Mouse (Mus musculus) CH12.LX (cell line): ENCODE data around the gene Tmem268.

ENCODE experiments used
- CHD2 ChIP-seq: IDR thresholded peaks from 2 replicates; pipeline ENCODE4 v1.6.1; 2011; ENCODE audit warnings: low read length, improper control_type of control experiment
- CTCF ChIP-seq, 2 experiments: IDR thresholded peaks in 1 of 2; conservative IDR thresholded peaks in 1 of 2; 2 replicates each; pipeline ENCODE4 v1.5.1; 2011 to 2012; ENCODE audit warnings: low read depth in 2 of 2, low read length in 2 of 2, improper control_type of control experiment in 1 of 2, inconsistent platforms in 1 of 2, mild to moderate bottlenecking in 1 of 2, moderate library complexity in 1 of 2
- MAX ChIP-seq: IDR thresholded peaks from 2 replicates; pipeline ENCODE4 v1.6.1; 2011; ENCODE audit warnings: low read length, improper control_type of control experiment
- POLR2A ChIP-seq: IDR thresholded peaks from 2 replicates; pipeline ENCODE4 v1.6.1; 2011; ENCODE audit warnings: low read depth, mild to moderate bottlenecking, improper control_type of control experiment, low read length
- SMC3 ChIP-seq: IDR thresholded peaks from 2 replicates; pipeline ENCODE4 v1.6.1; 2011; ENCODE audit warnings: low read depth, low read length, improper control_type of control experiment

DNA sequence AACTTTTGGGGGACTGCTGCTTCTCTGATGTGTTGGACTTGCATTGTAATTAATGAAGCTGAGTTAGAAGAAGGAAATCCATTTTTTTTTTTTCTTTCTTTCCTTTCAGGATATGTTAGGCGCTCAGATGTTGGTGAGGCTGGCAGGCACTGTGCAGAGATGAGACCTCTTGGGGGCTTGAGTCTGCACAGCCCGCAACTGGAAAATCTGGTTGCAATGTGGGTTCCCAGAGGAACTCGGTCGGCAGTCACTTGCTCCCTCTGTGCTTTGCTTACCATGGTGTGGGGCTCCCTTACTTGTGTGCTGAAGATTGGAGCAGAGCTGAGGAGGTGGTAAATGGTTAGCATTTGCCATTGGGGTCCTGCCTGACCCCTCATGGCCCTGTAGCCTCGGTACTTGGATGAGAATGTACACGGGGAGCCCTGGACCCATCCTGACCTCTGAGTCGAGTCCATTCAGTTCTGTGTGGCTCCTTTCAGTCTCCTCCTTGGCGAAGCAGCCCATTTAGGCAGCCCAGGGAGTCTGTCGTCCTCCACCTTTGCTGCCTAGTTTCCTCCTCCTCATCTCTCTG lies 631 bp downstream of the Tmem268 start:
- TF ChIP-seq MAX (no peak), CHD2 (no peak), SMC3 (no peak), CTCF (conservative IDR thresholded peaks at IDR 0.05 in 1 of 2, IDR thresholded peaks at IDR 0.05 in 1 of 2; ENCODE audit: low read depth in 2 of 2, low read length in 2 of 2) (no peak), POLR2A (no peak)
